Mouse (Mus musculus) bone marrow, adult 2 months (tissue): ENCODE measurements around the gene Hdgf.

Experiments
- CTCF ChIP-seq: fragments of 200-500 bp; IDR thresholded peaks from 2 replicates; pipeline ENCODE4 v1.5.1; 2011; ENCODE audit warnings: low read length, control low read depth; ENCODE audit not compliant: control insufficient read depth, insufficient read depth
- POLR2A ChIP-seq: fragments of 200-500 bp; IDR thresholded peaks from 2 replicates; pipeline ENCODE4 v1.6.1; 2011; ENCODE audit warnings: low read depth, mild to moderate bottlenecking, control low read depth, low read length, borderline replicate concordance; ENCODE audit not compliant: control insufficient read depth

GRCm38 (mm10) chr3:87920270-87920943, 14.3 kb downstream of the Hdgf start:
- no peak for TF ChIP-seq POLR2A
- TF ChIP-seq CTCF: no peak
